Mouse (Mus musculus) forebrain, embryonic 11.5 days (tissue): Measurements from ENCODE around the gene Olfr612. TPM values are rescaled to one million over a fixed set of nuclear protein-coding genes. Genes with fewer than 3 reads are reported as not detected.

Source experiments
- microRNA-seq: library from miRNA; unstranded; fragments of <30 nt; microRNA quantifications from one replicate; pipeline ENCODE4, GENCODE M21; 2016; ENCODE audit not compliant: insufficient number of aligned reads
- polyA plus RNA-seq: library from polyadenylated mRNA; unstranded; fragments of >200 nt; fragmentation: Nextera tagmentation; extraction: Ambion mirVana; gene quantifications from 2 replicates; pipeline ENCODE4 v1.2.1, GENCODE M21; 2014

Gene Olfr612
- polyA plus RNA-seq, 1 experiment from 2014 or later, result not detected

Small RNA genes within 50 kb of the gene (microRNA-seq; reads per million reads assigned to microRNA genes)
- gene Gm26506, result not detected

Other genes with a start within 250 kb of the Olfr612 start
- not detected in 2 replicates for gene Olfr596, start 237.1 kb downstream of the Olfr612 start, polyA plus RNA-seq
- gene Olfr597, start 226.4 kb downstream of the Olfr612 start, polyA plus RNA-seq, result not detected in 2 replicates
- gene Olfr598, start 219.1 kb downstream of the Olfr612 start, polyA plus RNA-seq, result not detected in 2 replicates
- gene Olfr599, start 206.8 kb downstream of the Olfr612 start, polyA plus RNA-seq, result not detected in 2 replicates
- not detected in 2 replicates for gene Olfr600, start 193.0 kb downstream of the Olfr612 start, polyA plus RNA-seq
- gene Olfr601, start 180.1 kb downstream of the Olfr612 start, polyA plus RNA-seq, result not detected in 2 replicates
- gene Olfr603, start 156.5 kb downstream of the Olfr612 start, polyA plus RNA-seq, result not detected in 2 replicates
- gene Usp17lc, start 127.6 kb downstream of the Olfr612 start, polyA plus RNA-seq, result not detected in 2 replicates
- gene Olfr605, start 97.3 kb downstream of the Olfr612 start, polyA plus RNA-seq, result not detected in 2 replicates
- gene Olfr606, start 93.7 kb downstream of the Olfr612 start, polyA plus RNA-seq, result not detected in 2 replicates
- gene Olfr607, start 78.6 kb downstream of the Olfr612 start, polyA plus RNA-seq, result not detected in 2 replicates
- gene Olfr608, start 72.8 kb downstream of the Olfr612 start, polyA plus RNA-seq, result not detected in 2 replicates
- not detected in 2 replicates for gene Olfr609, start 44.7 kb downstream of the Olfr612 start, polyA plus RNA-seq
- gene Olfr610, start 30.6 kb downstream of the Olfr612 start, polyA plus RNA-seq, result not detected in 2 replicates
- not detected in 2 replicates for gene Olfr611, start 21.9 kb downstream of the Olfr612 start, polyA plus RNA-seq
- gene Olfr613, start 5.4 kb upstream of the Olfr612 start, polyA plus RNA-seq, result not detected in 2 replicates
- not detected in 2 replicates for gene Olfr615, start 13.4 kb upstream of the Olfr612 start, polyA plus RNA-seq
- not detected in 2 replicates for gene Olfr616, start 26.4 kb upstream of the Olfr612 start, polyA plus RNA-seq
- not detected in 2 replicates for gene Olfr617, start 30.3 kb upstream of the Olfr612 start, polyA plus RNA-seq
- not detected in 2 replicates for gene Olfr618, start 47.4 kb upstream of the Olfr612 start, polyA plus RNA-seq
- gene Olfr619, start 57.9 kb upstream of the Olfr612 start, polyA plus RNA-seq, result not detected in 2 replicates
- gene Olfr620, start 69.8 kb upstream of the Olfr612 start, polyA plus RNA-seq, result not detected in 2 replicates
- not detected in 2 replicates for gene Olfr622, start 100.0 kb upstream of the Olfr612 start, polyA plus RNA-seq
- not detected in 2 replicates for gene Olfr623, start 121.0 kb upstream of the Olfr612 start, polyA plus RNA-seq
- gene Olfr624, start 128.5 kb upstream of the Olfr612 start, polyA plus RNA-seq, result not detected in 2 replicates
- gene Olfr625-ps1, start 140.0 kb upstream of the Olfr612 start, polyA plus RNA-seq, result not detected in 2 replicates
- not detected in 2 replicates for gene Olfr243, start 172.0 kb upstream of the Olfr612 start, polyA plus RNA-seq
- not detected in 2 replicates for gene Olfr628, start 187.7 kb upstream of the Olfr612 start, polyA plus RNA-seq
- not detected in 2 replicates for gene Olfr629, start 202.2 kb upstream of the Olfr612 start, polyA plus RNA-seq
- gene Olfr630, start 214.6 kb upstream of the Olfr612 start, polyA plus RNA-seq, result not detected in 2 replicates
- gene Olfr69, start 228.9 kb upstream of the Olfr612 start, polyA plus RNA-seq, result not detected in 2 replicates
- not detected in 2 replicates for gene Olfr68, start 237.0 kb upstream of the Olfr612 start, polyA plus RNA-seq
- gene Olfr67, start 249.1 kb upstream of the Olfr612 start, polyA plus RNA-seq, result not detected in 2 replicates